Mouse (Mus musculus) inflammation-experienced regulatory T-cells, adult 6 months (primary cell): ENCODE measurements around the gene Cog7. TPM values are rescaled to one million over a fixed set of nuclear protein-coding genes. Genes with fewer than 3 reads are reported as not detected.

ENCODE experiments used
- ATAC-seq: one replicate; pipeline ENCODE4 v1.8.0; 2017
- polyA plus RNA-seq, 3 experiments: library from polyadenylated mRNA; unstranded; fragments of 100-300 nt; shearing (Covaris generic); gene quantifications; one replicate each; pipeline ENCODE4 v1.2.1; 2017

The Cog7 gene
- polyA plus RNA-seq, 3 experiments from 2014 or later: 4.6 to 9.4 (median 8.5) TPM

GRCm38 (mm10) chr7:121890636-121891360 is 90.7 kb downstream of the Cog7 start:
- ATAC-seq: no peak

DNA sequence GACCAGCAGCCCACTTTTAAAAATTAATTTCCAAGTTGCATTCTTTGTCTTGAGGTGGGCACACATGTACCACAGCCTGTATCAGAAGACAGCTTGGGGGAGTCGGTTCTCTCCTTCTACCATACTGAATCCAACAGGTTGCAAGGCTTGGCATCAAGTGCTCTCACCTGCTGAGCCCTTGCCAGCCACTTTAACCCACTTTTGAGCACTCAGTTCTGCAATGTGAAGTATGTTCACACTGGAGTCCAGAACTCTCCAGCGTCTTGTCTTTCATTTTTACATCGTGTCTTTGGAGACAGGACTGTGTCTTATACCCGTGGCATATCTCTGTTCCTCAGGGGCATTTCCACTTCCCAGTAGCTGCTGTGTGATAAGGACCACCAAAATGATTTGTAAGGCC is 101.3 kb downstream of the Cog7 start:
- ATAC-seq: no peak

DNA sequence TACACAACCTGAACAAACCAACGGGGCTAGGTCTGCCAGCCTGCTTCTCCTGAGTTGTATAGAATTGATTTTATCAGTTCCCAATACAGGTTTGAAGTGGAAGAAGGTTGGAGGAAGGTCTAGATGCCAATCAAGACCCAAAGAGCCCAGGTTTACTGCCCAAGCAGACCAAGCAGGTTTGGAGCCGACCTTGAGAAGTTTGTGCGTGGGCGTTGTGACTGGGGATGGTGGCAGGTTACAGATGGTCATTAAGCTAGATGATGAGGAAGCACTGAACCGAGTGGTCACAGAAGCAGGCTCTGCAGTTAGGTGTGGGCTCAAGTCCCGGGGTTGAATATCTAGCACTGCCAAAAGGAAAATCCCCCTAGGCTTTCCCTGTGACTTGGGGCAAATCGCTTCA is 106.7 kb downstream of the Cog7 start:
- no peak for ATAC-seq

DNA sequence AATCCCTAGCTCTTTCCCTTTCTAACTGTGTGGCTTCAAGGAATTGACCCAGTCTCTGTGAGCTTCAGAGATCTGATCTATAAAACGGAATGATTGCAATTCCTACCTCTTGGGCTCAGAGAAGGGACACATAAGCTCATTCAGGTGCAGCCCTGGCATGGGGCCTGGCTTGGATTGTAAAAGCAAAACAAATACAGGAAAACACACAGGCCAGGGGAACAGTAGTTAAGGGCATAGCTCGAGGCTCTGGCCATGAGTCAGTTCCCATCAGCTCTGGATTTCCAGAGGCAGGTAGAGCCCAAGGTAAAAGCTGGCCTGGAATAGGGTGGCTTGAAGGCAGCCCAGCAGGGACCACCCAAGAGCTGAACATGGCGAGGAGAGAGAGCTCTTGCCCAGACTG is 107.5 kb downstream of the Cog7 start:
- ATAC-seq: no peak

DNA sequence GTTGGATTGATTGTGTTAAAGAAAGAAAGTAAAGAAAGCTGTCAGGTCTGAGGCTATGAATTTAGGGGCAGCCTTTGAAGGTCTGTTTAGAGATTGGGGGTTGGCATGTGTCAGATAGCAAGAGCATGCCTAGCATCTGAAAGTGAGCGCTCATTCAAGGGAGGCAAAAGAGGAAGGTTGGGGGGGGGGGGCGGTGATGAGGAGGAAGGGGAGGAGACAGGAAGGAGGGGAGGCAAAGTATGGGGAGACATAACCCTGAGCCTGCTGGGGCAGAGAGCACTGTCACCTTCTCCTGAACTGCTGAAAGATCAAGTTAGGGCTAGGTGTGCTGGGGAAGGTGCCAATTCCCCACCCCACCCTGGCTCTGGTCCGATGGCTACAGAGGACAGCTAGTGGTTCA is 109.9 kb downstream of the Cog7 start:
- ATAC-seq: no peak

GRCm38 (mm10) chr7:121864858-121865585 is 116.5 kb downstream of the Cog7 start, which contains the start of gene Scnn1b:
Gene Scnn1b, plus strand, starts transcription at chr7:121865038.
- no peak for ATAC-seq

- ATAC-seq: no peak
Observed at GRCm38 (mm10) chr7:121858939-121859338, 122.6 kb downstream of the Cog7 start.

DNA sequence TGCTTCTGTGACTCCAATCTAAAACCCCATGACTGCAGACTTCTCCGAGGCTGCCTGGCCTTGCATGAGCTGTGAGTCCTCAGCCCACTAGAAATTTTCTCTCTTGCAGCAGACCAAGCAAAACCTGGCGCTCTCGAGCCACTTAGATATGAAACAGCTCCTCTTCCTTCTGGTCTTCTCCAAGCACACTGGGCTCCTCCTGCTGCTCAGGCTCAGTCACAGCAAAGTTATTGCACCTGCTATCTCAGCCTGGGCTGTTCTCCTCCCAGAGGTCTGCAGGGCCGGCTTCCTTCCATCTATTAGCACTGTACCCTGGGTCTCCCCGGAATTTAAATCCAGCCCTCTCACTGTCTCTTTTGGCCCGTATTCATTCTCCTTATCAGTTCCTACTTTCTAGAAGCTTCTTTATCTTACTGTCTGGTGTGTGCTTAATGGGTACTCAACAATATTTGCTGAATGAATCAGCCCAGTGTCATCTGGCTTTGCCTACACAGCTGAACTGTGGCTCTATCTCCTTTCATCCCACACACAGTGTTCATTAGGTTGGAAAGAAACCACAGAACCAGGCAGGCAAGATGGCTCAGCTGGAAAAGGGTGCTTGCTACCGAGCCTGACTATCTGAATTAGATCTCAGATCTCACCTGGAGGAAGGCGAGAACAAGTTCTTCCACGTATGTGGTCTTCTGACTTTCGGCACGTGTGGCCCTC is 124.2 kb downstream of the Cog7 start:
- no peak for ATAC-seq

- no peak for ATAC-seq
Observed at GRCm38 (mm10) chr7:121848537-121849168, 132.9 kb downstream of the Cog7 start.

DNA sequence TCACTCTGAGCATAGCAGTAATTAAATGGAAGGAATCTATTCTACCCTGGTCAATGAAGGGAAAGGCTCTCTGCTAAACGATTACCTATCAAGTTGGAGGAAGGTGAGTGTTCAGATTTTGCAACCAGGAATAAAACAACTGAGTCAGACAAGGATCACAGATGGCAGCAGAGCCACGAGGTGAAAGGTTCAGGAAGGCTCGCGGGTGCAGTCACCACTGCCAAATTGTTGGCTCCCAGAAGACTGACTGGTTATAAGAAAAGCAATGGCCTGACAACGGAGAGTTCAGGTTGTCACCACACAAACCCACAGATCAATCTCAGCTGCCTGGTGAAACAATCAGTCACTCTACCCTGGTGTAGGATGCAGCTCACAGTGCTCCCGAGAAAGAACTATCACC is 135.5 kb downstream of the Cog7 start:
- no peak for ATAC-seq

DNA sequence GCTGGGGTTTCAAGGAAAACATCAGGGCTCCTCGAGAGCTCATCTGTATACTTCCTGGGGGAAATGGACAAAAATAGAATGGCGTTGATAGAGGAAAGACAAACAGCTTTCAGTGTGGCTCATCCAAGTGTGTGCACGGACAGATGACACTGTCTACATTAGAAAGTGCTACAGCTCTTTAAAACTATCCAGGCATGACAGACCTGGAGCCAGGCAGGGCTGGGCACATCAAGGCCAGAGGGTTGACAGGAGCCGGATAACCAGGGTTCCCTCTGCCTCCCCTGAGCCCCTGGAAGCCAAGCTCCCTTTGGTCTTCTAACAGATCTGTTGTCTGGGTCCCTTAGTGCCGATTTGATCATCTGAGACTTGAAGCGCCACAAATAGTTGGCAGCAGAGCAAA is 139.3 kb downstream of the Cog7 start:
- ATAC-seq: no peak

DNA sequence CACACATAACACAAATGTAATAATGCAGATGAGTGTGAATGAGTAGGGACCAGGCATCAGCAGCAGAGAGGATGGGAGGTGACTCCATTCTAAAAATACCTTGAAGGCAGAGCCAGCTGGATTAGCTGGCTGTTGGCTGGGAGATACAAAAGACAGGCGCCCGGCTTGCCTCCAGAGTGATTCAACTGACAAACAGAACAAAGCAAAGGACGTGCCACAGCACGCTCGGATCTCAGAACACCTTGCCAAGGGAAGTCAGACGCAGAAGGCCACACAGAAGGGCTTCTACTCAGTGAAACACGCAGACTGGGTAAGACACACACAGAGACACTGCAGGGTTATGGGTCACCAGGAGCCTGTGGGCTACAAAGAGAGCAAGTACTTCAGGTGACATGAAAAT is 140.7 kb downstream of the Cog7 start:
- ATAC-seq: no peak

DNA sequence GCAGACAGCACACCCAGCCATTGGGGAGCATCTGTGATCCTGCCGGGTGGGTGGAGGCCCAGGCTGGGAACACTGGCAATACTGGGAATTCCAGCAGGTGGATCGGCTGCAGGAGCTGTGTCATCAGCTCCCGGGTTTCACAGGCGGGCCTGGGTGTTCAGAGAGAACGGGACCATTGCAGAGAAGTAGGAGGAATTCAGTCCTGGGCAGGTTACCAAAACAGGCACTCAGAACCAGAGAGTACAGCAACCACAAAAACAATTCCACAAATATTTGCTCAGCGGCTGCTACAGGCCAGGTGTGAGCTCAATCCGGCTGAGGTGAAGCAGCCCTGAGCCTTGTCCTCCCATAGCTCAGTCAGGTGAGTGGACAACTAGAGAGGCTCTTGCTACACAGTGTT is 144.7 kb downstream of the Cog7 start:
- no peak for ATAC-seq

- ATAC-seq: no peak
Observed at GRCm38 (mm10) chr7:121835392-121835791, 146.1 kb downstream of the Cog7 start.

Other genes with a start within 250 kb of the Cog7 start
- not detected for gene Scnn1g, start 247.2 kb downstream of the Cog7 start, polyA plus RNA-seq
- under 1 TPM in 2 of 3 experiments, not detected in 1; 0.37 to 0.44 TPM for gene Scnn1b, start 116.7 kb downstream of the Cog7 start, polyA plus RNA-seq
- gene Gga2, start 39.5 kb upstream of the Cog7 start, polyA plus RNA-seq: 1 to 10 TPM in 2 of 3 experiments, under 1 TPM in 1; 0.92 to 1.6 (median 1.1) TPM
- 10 to 100 TPM in 2 of 3 experiments, 1 to 10 TPM in 1; 9.1 to 14.3 (median 10.4) TPM for gene Ubfd1, start 85.5 kb upstream of the Cog7 start, polyA plus RNA-seq
- 1 to 10 TPM; 2.4 to 7.1 (median 4.9) TPM for gene Ears2, start 85.6 kb upstream of the Cog7 start, polyA plus RNA-seq
- gene Ndufab1, start 120.2 kb upstream of the Cog7 start, polyA plus RNA-seq: 100 to 1,000 TPM; 134 to 182 (median 141) TPM
- 10 to 100 TPM in 2 of 3 experiments, 1 to 10 TPM in 1; 7.0 to 14.6 (median 11.6) TPM for gene Palb2, start 151.3 kb upstream of the Cog7 start, polyA plus RNA-seq
- 100 to 1,000 TPM; 109 to 137 (median 111) TPM for gene Dctn5, start 151.3 kb upstream of the Cog7 start, polyA plus RNA-seq
- gene Plk1, start 177.7 kb upstream of the Cog7 start, polyA plus RNA-seq: 10 to 100 TPM in 1 of 3 experiments, 1 to 10 TPM in 2; 3.8 to 52.8 (median 5.5) TPM
- not detected for gene Ern2, start 204.5 kb upstream of the Cog7 start, polyA plus RNA-seq
- not detected for gene Chp2, start 237.8 kb upstream of the Cog7 start, polyA plus RNA-seq